Mouse (Mus musculus): ENCODE measurements around the gene Chst3. TPM values are rescaled to one million over a fixed set of nuclear protein-coding genes. Genes with fewer than 3 reads are reported as not detected.
"Not testable (repeated sequence)": the region's sequence is repeated elsewhere in the genome, so short reads cannot be mapped to it uniquely, and the experiment has no call there.

Chst3 gene
- polyA plus RNA-seq, 1 experiment, result not detected

GRCm38 (mm10) chr10:60193532-60194423 lies 25.3 kb downstream of the Chst3 start:
- Histone ChIP-seq H3K4me1 (ENCODE audit: control insufficient read depth) (peaks cover 2% of the 10 kb centered on the region; the same call in 1 of the 2 replicates), H3K4me3 (replicated peaks) (no peak overlapping the region), H3K36me3 (ENCODE audit: control insufficient read depth) (no peaks in the 10 kb centered on the region), H3K27me3 (ENCODE audit: control insufficient read depth) (peaks cover 14% of the 10 kb centered on the region), H3K9me3 (ENCODE audit: control insufficient read depth, low read length) (no peaks in the 10 kb centered on the region)
- TF ChIP-seq GATA1 (IDR thresholded peaks at IDR 0.05; ENCODE audit: low read length), result no peak
- no peak for TF ChIP-seq TAL1 (IDR thresholded peaks at IDR 0.05; ENCODE audit: low read length)

DNA sequence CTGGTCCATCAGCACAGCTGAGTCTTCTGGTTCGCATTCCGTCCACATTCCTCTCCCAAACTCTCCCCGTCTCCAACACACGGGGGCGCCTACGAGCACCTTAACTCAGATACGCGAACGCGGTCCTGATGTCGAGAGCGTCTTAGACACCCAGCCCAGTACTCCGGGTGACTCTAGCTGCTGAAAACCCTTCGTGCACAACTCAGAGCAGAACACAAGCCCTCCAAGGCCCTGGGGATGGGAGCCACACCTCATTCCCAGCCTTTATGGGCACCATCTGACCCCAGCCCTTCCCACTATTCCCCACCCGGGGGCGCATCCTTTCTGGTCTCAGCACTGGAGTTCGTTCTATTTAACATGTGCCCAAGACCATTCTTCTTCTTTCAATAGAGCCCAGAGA lies 27.3 kb downstream of the Chst3 start:
- H3K4me3 ChIP-seq (replicated peaks), result no peak overlapping the region

GRCm38 (mm10) chr10:60189534-60190186 lies 29.4 kb downstream of the Chst3 start:
- H3K36me3 ChIP-seq (ENCODE audit: control insufficient read depth), result no peaks in the 10 kb centered on the region
- no peak overlapping the region for H3K4me3 ChIP-seq (replicated peaks)
- H3K27me3 ChIP-seq (ENCODE audit: control insufficient read depth), result peaks cover 29% of the 10 kb centered on the region
- peaks cover 2% of the 10 kb centered on the region; the same call in 1 of the 2 replicates for H3K4me1 ChIP-seq (ENCODE audit: control insufficient read depth)
- no peaks in the 10 kb centered on the region for H3K9me3 ChIP-seq (ENCODE audit: control insufficient read depth, low read length)
- TF ChIP-seq GATA1 (IDR thresholded peaks at IDR 0.05; ENCODE audit: low read length), result no peak
- TF ChIP-seq TAL1 (IDR thresholded peaks at IDR 0.05; ENCODE audit: low read length), result no peak

More for the DNA sequence above, 27.3 kb downstream of the Chst3 start:
- Histone ChIP-seq H3K36me3 (ENCODE audit: control insufficient read depth) (no peaks in the 10 kb centered on the region), H3K9me3 (ENCODE audit: control insufficient read depth, low read length) (no peaks in the 10 kb centered on the region), H3K27me3 (ENCODE audit: control insufficient read depth) (peaks cover 14% of the 10 kb centered on the region), H3K4me1 (ENCODE audit: control insufficient read depth) (peaks cover 2% of the 10 kb centered on the region; the same call in 1 of the 2 replicates)
- TF ChIP-seq GATA1 (IDR thresholded peaks at IDR 0.05; ENCODE audit: low read length) (no peak), TAL1 (IDR thresholded peaks at IDR 0.05; ENCODE audit: low read length) (no peak)

- Histone ChIP-seq H3K4me3 (replicated peaks) (no peak overlapping the region), H3K9me3 (ENCODE audit: control insufficient read depth, low read length) (no peaks in the 10 kb centered on the region), H3K4me1 (ENCODE audit: control insufficient read depth) (no peaks in the 10 kb centered on the region), H3K36me3 (ENCODE audit: control insufficient read depth) (no peaks in the 10 kb centered on the region), H3K27me3 (ENCODE audit: control insufficient read depth) (peaks cover 16% of the 10 kb centered on the region)
- TF ChIP-seq TAL1 (IDR thresholded peaks at IDR 0.05; ENCODE audit: low read length), result no peak
- no peak for TF ChIP-seq GATA1 (IDR thresholded peaks at IDR 0.05; ENCODE audit: low read length)
Measured at GRCm38 (mm10) chr10:60186191-60186945, 32.7 kb downstream of the Chst3 start.

GRCm38 (mm10) chr10:60185023-60185709 lies 33.9 kb downstream of the Chst3 start:
- H3K27me3 ChIP-seq (ENCODE audit: control insufficient read depth), result peaks cover 16% of the 10 kb centered on the region
- H3K4me1 ChIP-seq (ENCODE audit: control insufficient read depth), result no peaks in the 10 kb centered on the region
- no peak for TF ChIP-seq GATA1 (IDR thresholded peaks at IDR 0.05; ENCODE audit: low read length)
- TF ChIP-seq TAL1 (IDR thresholded peaks at IDR 0.05; ENCODE audit: low read length), result no peak
- H3K4me3 ChIP-seq (replicated peaks), result no peak overlapping the region
- no peaks in the 10 kb centered on the region for H3K9me3 ChIP-seq (ENCODE audit: control insufficient read depth, low read length)
- H3K36me3 ChIP-seq (ENCODE audit: control insufficient read depth), result no peaks in the 10 kb centered on the region

GRCm38 (mm10) chr10:60175306-60175705 lies 43.8 kb downstream of the Chst3 start:
- not testable (repeated sequence) for H3K4me3 ChIP-seq (replicated peaks); H3K9me3 ChIP-seq (ENCODE audit: control insufficient read depth, low read length); H3K36me3 ChIP-seq (ENCODE audit: control insufficient read depth); H3K27me3 ChIP-seq (ENCODE audit: control insufficient read depth); H3K4me1 ChIP-seq (ENCODE audit: control insufficient read depth)

- Histone ChIP-seq H3K36me3 (ENCODE audit: control insufficient read depth) (no peaks in the 10 kb centered on the region), H3K27me3 (ENCODE audit: control insufficient read depth) (no peaks in the 10 kb centered on the region), H3K4me1 (ENCODE audit: control insufficient read depth) (no peaks in the 10 kb centered on the region; the same call in 1 of the 2 replicates), H3K4me3 (replicated peaks) (no peak overlapping the region), H3K9me3 (ENCODE audit: control insufficient read depth, low read length) (no peaks in the 10 kb centered on the region)
- TF ChIP-seq GATA1 (IDR thresholded peaks at IDR 0.05; ENCODE audit: low read length) (no peak), TAL1 (IDR thresholded peaks at IDR 0.05; ENCODE audit: low read length) (no peak)
Measured at GRCm38 (mm10) chr10:60174506-60174905, 44.6 kb downstream of the Chst3 start.

- H3K9me3 ChIP-seq (ENCODE audit: control insufficient read depth, low read length), result no peaks in the 10 kb centered on the region
- H3K36me3 ChIP-seq (ENCODE audit: control insufficient read depth), result no peaks in the 10 kb centered on the region
- H3K27me3 ChIP-seq (ENCODE audit: control insufficient read depth), result no peaks in the 10 kb centered on the region
- H3K4me3 ChIP-seq (replicated peaks), result no peak overlapping the region
- no peaks in the 10 kb centered on the region; the same call in 1 of the 2 replicates for H3K4me1 ChIP-seq (ENCODE audit: control insufficient read depth)
- TF ChIP-seq TAL1 (IDR thresholded peaks at IDR 0.05; ENCODE audit: low read length), result no peak
- no peak for TF ChIP-seq GATA1 (IDR thresholded peaks at IDR 0.05; ENCODE audit: low read length)
Measured at GRCm38 (mm10) chr10:60173035-60173434, 46.0 kb downstream of the Chst3 start.

Measured in erythroblast, embryonic 14.5 days (primary cell).